Mouse (Mus musculus) embryo, embryonic 11 days (tissue): Measurements from ENCODE around the gene Homer3.

Source experiments
- DNase-seq: peaks from one replicate; pipeline ENCODE4 v3.0.0-alpha.2; 2015

The Homer3 gene

DNA sequence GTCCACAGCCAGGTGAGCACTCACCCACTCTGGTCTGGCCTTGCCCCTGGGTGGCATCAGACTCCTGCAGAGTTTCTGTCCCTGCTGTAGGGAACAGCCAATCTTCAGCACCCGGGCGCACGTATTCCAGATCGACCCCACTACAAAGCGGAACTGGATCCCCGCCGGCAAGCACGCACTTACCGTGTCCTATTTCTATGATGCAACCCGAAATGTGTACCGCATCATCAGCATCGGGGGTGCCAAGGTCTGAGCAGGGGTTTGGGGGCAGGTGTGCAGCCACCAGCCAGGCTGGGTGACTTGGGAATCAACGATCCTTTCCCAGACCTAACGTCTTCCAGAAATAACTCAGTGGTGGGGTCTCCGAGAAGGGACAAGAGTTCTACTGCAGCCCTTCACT is 2.7 kb downstream of the Homer3 start:
- no peak for DNase-seq

DNA sequence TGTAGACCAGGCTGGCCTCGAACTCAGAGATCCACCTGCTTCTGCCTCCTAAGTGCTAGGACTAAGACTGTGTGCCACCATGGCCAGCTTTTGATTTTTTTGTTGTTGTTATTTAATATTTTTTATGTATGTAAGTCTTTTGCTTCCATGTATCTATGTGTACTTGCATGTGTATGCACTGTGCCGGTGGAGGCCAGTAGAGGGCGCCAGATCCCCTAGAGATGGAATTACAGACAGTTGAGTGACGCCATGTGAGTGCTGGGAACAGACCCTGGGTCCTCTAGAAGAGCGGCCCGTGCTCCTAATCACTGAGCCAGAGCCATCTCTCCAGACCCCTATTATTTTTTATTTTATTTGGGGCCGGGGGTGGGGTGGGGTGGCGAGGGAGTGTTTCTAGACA is 4.1 kb downstream of the Homer3 start:
- no peak for DNase-seq

- no peak for DNase-seq
Observed at GRCm38 (mm10) chr8:70293988-70294405, 11.4 kb downstream of the Homer3 start.

- no peak for DNase-seq
Observed at GRCm38 (mm10) chr8:70300881-70301280, 18.3 kb downstream of the Homer3 start.

GRCm38 (mm10) chr8:70302358-70302890 is 19.8 kb downstream of the Homer3 start, which contains the start of the genes Ddx49 and Cope:
Gene Ddx49 (minus strand): TSS chr8:70302489.
Gene Cope (plus strand): TSS chr8:70302518.
- peak; percentile 95 for DNase-seq

GRCm38 (mm10) chr8:70302901-70303300 is 20.3 kb downstream of the Homer3 start:
- no peak for DNase-seq

DNA sequence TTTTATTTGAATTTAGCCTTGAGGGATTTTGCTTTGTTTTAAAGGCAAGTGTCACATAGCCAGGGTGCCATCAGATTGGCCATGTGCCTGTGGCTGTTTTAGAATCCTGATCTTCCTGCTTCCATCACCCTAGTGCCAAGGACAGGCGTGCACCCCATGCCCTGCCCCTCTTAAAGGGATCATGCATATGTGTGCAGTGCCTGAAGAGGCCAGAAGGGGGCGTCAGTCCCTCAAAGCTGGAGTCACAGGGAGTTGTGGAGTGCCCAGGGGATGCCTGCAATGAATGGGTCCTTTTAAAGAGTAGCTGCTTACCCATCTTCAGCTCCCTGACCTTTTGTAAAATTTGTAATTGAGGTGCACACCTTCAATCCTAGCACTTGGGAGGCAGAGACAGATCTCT is 26.7 kb downstream of the Homer3 start:
- peak; percentile 45 for DNase-seq

GRCm38 (mm10) chr8:70313399-70313798 is 30.8 kb downstream of the Homer3 start:
- no peak for DNase-seq

GRCm38 (mm10) chr8:70315624-70316510 is 33.2 kb downstream of the Homer3 start, which contains the start of gene Cers1:
Gene Cers1 (plus strand): TSS chr8:70315775.
- DNase-seq = peak; percentile 87

- DNase-seq = peak; percentile 94
Observed at GRCm38 (mm10) chr8:70316511-70317504, 34.2 kb downstream of the Homer3 start.

DNA sequence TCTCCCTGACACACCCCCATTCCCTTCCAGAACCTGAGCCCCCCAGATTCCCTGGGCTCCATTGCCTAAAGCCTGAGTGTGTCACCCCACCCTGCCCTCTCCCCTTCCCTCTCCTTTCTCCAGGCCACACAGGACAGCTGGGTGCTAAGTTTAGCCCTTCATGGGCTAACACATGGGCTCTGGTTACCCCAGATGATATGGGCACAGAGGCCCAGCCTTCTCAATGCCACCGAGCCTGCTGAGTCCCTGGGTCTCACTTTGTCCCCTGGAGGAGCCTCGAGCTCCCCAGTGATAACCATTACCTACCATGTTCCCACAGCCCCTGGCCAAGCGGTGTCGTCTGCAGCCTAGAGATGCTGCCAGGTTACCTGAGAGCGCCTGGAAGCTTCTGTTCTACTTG is 35.2 kb downstream of the Homer3 start:
- DNase-seq = no peak

- no peak for DNase-seq
Observed at GRCm38 (mm10) chr8:70323716-70324115, 41.1 kb downstream of the Homer3 start.

DNA sequence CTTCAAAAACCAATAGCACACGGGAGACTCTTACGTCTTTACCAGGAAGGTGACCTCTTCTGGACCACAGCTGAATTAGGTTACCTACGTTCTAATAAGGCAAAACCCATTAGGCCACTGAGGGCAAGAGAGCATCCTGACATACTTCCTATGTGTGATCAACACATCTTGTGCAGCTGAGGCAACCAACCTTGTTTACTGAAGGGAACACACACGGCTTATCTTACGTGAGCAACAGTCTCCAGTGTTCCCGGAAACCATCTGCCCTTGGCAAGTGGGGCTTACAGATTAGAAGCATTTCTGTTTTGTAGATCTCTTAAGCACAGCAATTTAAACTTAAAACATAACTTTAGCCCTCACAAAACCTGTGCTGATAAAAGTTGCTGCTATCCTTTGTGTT is 44.9 kb downstream of the Homer3 start:
- DNase-seq = no peak

- peak; percentile 63 for DNase-seq
Observed at GRCm38 (mm10) chr8:70329124-70329834, 46.7 kb downstream of the Homer3 start, which contains the start of gene Gdf1. Gene Gdf1 (plus strand): TSS chr8:70329817.

DNA sequence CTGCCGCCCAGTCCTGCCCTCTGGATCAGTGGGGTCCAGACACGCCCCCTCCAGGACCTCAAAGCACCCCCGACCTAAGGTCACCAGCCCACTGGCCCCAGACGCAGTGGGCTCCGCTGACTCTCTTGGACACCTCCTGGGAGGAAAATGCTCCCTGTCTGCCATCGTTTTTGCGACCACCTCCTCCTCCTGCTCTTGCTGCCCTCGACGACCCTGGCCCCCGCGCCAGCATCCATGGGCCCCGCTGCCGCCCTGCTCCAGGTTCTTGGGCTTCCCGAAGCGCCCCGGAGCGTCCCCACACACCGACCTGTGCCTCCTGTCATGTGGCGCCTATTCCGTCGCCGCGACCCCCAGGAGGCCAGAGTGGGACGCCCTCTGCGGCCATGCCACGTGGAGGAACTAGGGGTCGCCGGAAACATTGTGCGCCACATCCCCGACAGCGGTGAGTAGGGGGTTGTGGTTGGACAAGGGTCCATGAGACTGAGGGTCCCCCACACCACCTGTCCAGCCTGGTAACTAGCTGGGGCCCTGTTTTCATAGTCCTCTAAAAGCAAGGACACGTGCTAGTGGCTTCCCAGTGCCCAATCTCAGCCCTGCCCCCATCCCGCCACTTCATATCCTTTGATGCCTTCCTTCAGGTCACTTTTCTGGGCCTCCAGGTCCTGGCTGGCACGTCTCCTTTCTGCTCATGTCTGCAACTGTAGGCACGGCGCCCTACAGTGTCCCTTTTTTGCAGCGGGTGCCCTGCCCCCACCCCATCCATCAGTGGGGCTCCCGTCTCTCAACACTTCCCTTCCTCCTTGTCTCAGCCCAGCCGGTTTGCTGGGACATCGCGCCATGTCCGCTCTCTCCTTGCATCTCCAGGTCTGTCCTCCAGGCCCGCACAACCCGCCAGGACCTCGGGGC is 47.5 kb downstream of the Homer3 start:
- peak; percentile 58 for DNase-seq

DNA sequence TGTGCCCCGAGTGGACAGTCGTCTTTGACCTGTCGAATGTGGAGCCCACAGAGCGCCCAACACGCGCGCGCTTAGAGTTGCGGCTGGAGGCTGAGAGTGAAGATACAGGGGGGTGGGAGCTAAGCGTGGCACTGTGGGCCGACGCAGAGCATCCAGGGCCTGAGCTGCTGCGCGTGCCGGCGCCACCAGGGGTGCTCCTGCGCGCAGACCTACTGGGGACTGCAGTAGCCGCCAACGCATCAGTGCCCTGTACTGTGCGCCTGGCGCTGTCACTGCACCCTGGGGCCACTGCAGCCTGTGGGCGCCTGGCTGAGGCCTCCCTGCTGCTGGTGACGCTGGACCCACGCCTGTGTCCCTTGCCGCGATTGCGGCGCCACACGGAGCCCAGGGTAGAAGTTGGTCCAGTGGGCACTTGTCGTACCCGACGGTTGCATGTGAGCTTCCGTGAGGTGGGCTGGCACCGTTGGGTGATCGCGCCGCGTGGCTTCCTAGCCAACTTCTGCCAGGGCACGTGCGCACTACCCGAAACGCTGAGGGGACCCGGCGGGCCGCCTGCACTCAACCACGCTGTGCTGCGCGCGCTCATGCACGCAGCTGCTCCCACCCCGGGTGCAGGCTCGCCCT is 48.2 kb downstream of the Homer3 start:
- DNase-seq = peak; percentile 87

- DNase-seq = peak; percentile 34
Observed at GRCm38 (mm10) chr8:70331526-70331925, 48.9 kb downstream of the Homer3 start.

GRCm38 (mm10) chr8:70332070-70332877 is 49.6 kb downstream of the Homer3 start:
- peak; percentile 90 for DNase-seq

DNA sequence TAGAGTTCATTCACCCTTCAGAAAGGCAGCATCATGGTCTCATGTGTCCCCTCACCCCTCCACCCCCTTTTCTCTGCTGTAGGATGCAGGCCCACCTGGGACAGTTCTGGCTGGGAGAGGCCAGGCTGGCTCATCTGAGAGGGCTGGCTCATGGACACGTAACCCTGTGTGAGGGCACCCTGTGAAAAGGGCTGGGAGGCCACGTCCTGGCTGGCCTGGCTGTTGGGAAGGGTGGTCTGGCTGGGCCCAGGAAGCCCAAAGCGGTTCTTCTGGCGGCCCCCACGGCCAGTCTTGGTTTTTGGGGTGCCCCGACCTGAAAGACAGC is 50.2 kb downstream of the Homer3 start:
- DNase-seq = no peak

DNA sequence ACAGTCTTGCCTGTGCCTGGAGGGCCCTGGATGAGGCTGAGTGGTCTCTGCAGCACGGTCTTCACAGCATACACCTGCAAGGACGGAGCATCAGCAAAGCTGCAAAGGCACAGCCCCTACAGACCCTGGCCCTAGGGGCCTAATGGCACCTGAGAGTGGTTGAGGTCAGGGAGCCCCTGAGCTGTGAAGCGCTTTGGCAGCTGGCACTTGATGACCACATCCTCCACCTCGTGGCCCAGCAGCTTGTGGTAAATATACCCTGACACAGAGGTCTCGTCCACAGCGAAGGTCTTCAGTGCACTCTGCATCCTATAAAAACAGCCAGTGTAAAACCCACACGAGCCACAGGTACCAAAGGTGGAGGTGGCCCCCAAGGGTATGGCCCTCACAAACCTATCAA is 56.3 kb downstream of the Homer3 start:
- DNase-seq = no peak
